Mouse (Mus musculus): ENCODE measurements around the gene Clec18a. TPM values are rescaled to one million over a fixed set of nuclear protein-coding genes. Genes with fewer than 3 reads are reported as not detected.

Gene Clec18a
- polyA plus RNA-seq, 1 experiment from 2014 or later: 76.6 TPM

DNA sequence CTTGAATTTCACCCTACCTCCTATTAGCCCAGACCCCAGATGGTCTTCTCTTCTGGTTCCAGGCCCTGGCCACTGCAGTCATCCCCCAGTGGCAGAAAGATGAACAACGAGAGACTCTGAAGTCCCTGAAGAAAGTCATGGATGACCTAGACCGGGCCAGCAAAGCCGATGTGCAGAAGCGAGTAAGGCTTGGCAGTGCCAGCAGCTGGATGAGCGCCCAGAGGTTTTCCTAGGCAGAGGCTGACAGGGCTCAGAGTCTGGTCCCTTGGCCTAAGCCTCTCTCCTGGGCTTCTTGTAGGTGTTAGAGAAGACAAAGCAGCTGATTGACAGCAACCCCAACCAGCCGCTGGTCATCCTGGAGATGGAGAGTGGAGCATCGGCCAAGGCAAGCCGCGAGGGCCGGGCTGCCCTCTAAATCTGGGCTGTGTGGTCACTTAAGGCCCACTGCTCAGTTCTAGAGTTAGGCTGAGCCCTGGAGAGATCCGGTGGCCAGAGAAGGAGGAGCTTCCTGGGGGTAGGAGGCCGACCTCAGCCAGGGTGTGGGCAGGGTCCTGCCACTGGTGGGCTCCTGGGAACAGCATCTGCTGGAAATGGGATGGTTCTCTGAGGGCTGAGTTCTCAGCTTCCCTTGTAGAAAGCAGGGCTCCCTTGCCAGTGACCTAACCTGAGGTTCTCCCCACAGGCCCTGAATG lies 38.3 kb downstream of the Clec18a start:
- H3K27ac ChIP-seq: no peak overlapping the region
- no peaks in the 10 kb centered on the region for H3K9me3 ChIP-seq (replicated peaks; ENCODE audit: low read length)
- no peak overlapping the region for H3K4me3 ChIP-seq (replicated peaks; ENCODE audit: low read depth, low read length)
- TF ChIP-seq CTCF (IDR thresholded peaks at IDR 0.05; ENCODE audit: low read depth): no peak; the same call in 1 of the 2 replicates
- peaks cover 3% of the 10 kb centered on the region; the same call in 1 of the 2 replicates for H3K4me1 ChIP-seq (replicated peaks; ENCODE audit: insufficient read depth, low read length)
- WGBS: 95% methylated on average over 12 of the region's 12 CpGs
- no peaks in the 10 kb centered on the region for H3K27me3 ChIP-seq (ENCODE audit: insufficient read depth, low read length)
- no peak for ATAC-seq (replicated peaks; ENCODE audit: low FRiP score, low read depth)
- no peak overlapping the region for H3K4me2 ChIP-seq (ENCODE audit: low read length)
- peaks cover 61% of the 10 kb centered on the region for H3K36me3 ChIP-seq (ENCODE audit: insufficient read depth, low read length)
- DNase-seq (ENCODE audit: low spot score): no peak
- no peak overlapping the region for H3K9ac ChIP-seq (ENCODE audit: low read depth, low read length)

DNA sequence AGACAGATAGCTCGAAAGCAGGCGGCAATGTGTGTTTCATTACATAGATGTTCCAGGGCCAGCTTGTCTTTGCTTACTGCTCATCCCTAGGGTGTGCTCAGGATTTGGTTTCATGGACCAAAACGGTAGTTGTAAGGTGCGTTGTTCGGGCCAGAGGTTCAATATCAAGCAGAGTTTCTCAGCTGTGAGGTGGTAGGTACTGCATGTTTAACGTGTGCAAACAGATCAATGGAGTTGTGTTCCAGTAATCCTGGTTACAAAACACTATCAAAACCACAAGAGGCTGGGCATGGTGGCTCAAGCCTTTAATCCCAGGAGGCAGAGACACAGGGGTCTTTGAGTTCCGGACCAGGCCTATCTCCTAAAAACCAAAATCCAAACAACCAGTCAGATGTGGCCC lies 43.1 kb downstream of the Clec18a start:
- ATAC-seq (replicated peaks; ENCODE audit: low FRiP score, low read depth): no peak
- DNase-seq (ENCODE audit: low spot score): no peak
- H3K4me2 ChIP-seq (ENCODE audit: low read length): no peak overlapping the region
- H3K4me3 ChIP-seq (replicated peaks; ENCODE audit: low read depth, low read length): no peak overlapping the region
- no peak for TF ChIP-seq CTCF (IDR thresholded peaks at IDR 0.05; ENCODE audit: low read depth)
- H3K27me3 ChIP-seq (ENCODE audit: insufficient read depth, low read length): no peaks in the 10 kb centered on the region
- WGBS: 96% methylated on average over 7 of the region's 7 CpGs
- H3K9ac ChIP-seq (ENCODE audit: low read depth, low read length): no peak overlapping the region
- H3K36me3 ChIP-seq (ENCODE audit: insufficient read depth, low read length): peaks cover 90% of the 10 kb centered on the region
- no peak overlapping the region for H3K27ac ChIP-seq
- no peaks in the 10 kb centered on the region for H3K4me1 ChIP-seq (replicated peaks; ENCODE audit: insufficient read depth, low read length)
- no peaks in the 10 kb centered on the region for H3K9me3 ChIP-seq (replicated peaks; ENCODE audit: low read length)

DNA sequence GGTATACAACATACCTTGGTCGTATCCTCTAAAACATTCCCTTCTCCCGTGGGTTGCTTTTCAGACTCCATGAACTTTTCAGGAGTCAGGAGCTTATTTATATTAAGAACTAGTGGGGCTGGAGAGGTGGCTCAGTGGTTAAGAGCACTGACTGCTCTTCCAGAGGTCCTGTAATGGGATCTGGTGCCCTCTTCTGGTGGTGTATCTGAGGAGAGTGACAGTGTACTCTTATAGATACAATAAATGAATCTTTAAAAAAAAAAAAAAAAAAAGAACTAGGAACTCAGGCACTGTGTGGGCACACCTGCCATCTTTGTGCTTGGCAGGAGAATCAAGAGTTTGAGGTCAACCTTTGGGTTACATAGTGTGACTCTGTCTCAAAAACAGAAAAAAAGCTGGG lies 43.5 kb downstream of the Clec18a start:
- no peaks in the 10 kb centered on the region for H3K9me3 ChIP-seq (replicated peaks; ENCODE audit: low read length)
- H3K4me2 ChIP-seq (ENCODE audit: low read length): no peak overlapping the region
- peaks cover 89% of the 10 kb centered on the region for H3K36me3 ChIP-seq (ENCODE audit: insufficient read depth, low read length)
- no peak overlapping the region for H3K9ac ChIP-seq (ENCODE audit: low read depth, low read length)
- no peaks in the 10 kb centered on the region for H3K27me3 ChIP-seq (ENCODE audit: insufficient read depth, low read length)
- TF ChIP-seq CTCF (IDR thresholded peaks at IDR 0.05; ENCODE audit: low read depth): no peak
- no peak overlapping the region for H3K4me3 ChIP-seq (replicated peaks; ENCODE audit: low read depth, low read length)
- no peaks in the 10 kb centered on the region for H3K4me1 ChIP-seq (replicated peaks; ENCODE audit: insufficient read depth, low read length)
- no peak for DNase-seq (ENCODE audit: low spot score)
- 90% methylated on average over 2 of the region's 2 CpGs for WGBS
- no peak for ATAC-seq (replicated peaks; ENCODE audit: low FRiP score, low read depth)
- H3K27ac ChIP-seq: no peak overlapping the region

DNA sequence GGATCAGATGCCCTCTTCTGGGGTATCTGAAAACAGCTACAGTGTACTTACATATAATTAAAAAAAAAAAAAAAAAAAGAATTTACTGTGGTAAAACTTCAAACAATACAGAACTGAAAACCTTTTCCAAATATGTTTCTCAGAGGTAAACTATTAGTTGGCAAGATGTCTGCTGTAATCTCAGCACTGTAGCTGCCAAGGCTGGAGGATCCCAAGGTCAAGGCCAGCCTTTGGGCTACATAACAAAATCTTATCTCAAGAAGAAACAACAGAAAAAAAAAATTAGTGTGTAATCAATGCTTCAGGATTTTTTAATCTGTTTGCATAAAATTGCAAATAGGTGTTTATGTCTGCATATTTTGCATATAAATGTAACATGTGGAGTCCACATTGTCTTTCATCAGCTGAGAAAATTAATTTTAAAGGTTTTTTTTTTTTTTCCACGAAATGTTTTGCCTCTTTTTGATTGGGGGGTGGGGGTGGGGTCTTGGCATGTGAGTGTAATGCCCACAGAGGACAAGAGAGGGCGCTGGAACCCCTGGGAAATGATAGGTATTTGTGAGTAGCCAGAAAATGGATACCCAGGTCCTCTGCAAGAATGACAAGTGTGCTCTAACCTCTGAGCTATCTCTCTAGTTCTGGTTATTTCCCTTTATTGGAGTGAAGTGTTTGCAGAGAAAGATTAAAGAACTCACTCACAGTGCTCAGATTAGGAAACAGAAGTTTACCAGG lies 48.1 kb downstream of the Clec18a start:
- no peak overlapping the region for H3K4me2 ChIP-seq (ENCODE audit: low read length)
- peaks cover 87% of the 10 kb centered on the region for H3K36me3 ChIP-seq (ENCODE audit: insufficient read depth, low read length)
- H3K27me3 ChIP-seq (ENCODE audit: insufficient read depth, low read length): no peaks in the 10 kb centered on the region
- no peak overlapping the region for H3K9ac ChIP-seq (ENCODE audit: low read depth, low read length)
- H3K27ac ChIP-seq: no peak overlapping the region
- H3K9me3 ChIP-seq (replicated peaks; ENCODE audit: low read length): no peaks in the 10 kb centered on the region
- 55% methylated on average over 2 of the region's 2 CpGs for WGBS
- no peak for ATAC-seq (replicated peaks; ENCODE audit: low FRiP score, low read depth)
- H3K4me3 ChIP-seq (replicated peaks; ENCODE audit: low read depth, low read length): no peak overlapping the region
- no peaks in the 10 kb centered on the region for H3K4me1 ChIP-seq (replicated peaks; ENCODE audit: insufficient read depth, low read length)
- no peak for DNase-seq (ENCODE audit: low spot score)
- TF ChIP-seq CTCF (IDR thresholded peaks at IDR 0.05; ENCODE audit: low read depth): peak; percentile 41

DNA sequence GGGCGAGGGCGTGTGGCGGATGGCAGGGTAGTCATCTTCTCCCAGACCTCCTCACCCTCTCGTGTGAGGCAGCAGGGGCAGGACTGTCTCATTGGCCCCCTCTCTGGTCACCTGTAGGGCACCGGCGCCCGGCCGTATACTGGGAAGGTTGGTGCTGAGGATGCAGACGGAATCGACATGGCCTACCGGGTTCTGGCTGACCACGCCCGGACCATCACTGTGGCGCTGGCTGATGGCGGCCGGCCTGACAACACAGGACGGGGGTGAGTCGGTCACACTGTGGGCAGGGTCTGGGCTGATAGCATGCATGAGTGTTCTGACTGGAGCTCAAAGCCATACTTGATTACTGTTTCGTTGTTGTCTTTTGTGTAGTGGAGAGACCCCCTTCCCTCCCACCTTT lies 49.7 kb downstream of the Clec18a start:
- Histone ChIP-seq H3K4me1 (replicated peaks; ENCODE audit: insufficient read depth, low read length) (no peaks in the 10 kb centered on the region), H3K4me3 (replicated peaks; ENCODE audit: low read depth, low read length) (no peak overlapping the region), H3K27ac (no peak overlapping the region), H3K9me3 (replicated peaks; ENCODE audit: low read length) (no peaks in the 10 kb centered on the region), H3K9ac (ENCODE audit: low read depth, low read length) (no peak overlapping the region), H3K4me2 (ENCODE audit: low read length) (no peak overlapping the region), H3K27me3 (ENCODE audit: insufficient read depth, low read length) (no peaks in the 10 kb centered on the region), H3K36me3 (ENCODE audit: insufficient read depth, low read length) (peaks cover 80% of the 10 kb centered on the region)
- TF ChIP-seq CTCF (IDR thresholded peaks at IDR 0.05; ENCODE audit: low read depth): no peak
- DNase-seq (ENCODE audit: low spot score) (no peak), ATAC-seq (replicated peaks; ENCODE audit: low FRiP score, low read depth) (no peak)
- WGBS: 90% methylated on average over 19 of the region's 19 CpGs

DNA sequence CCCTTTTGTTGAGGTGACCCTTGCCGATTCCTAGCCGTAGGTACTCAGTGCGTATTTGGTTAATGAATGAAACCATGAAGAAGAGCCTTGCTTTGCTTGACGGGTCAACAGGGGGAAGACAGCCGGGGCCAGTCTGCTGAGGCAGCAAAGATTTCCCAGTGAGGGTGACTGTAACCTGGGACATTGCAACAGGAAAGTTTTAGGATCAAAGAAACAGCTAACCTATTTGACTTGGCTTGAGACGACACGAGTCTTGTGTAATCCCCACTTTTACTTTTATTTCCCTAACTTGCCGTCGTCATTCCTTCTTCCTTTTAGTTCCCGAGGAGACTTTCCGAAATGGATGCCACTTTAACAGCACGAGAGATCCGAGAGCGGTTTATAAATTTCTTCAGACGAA lies 55.6 kb downstream of the Clec18a start:
- no peak for TF ChIP-seq CTCF (IDR thresholded peaks at IDR 0.05; ENCODE audit: low read depth)
- Histone ChIP-seq H3K36me3 (ENCODE audit: insufficient read depth, low read length) (peaks cover 32% of the 10 kb centered on the region), H3K27ac (no peak overlapping the region), H3K27me3 (ENCODE audit: insufficient read depth, low read length) (no peaks in the 10 kb centered on the region), H3K4me1 (replicated peaks; ENCODE audit: insufficient read depth, low read length) (no peaks in the 10 kb centered on the region; the same call in 1 of the 2 replicates), H3K9me3 (replicated peaks; ENCODE audit: low read length) (no peaks in the 10 kb centered on the region), H3K4me2 (ENCODE audit: low read length) (peak overlapping the region; percentile 2; the same call in 1 of the 2 replicates), H3K4me3 (replicated peaks; ENCODE audit: low read depth, low read length) (no peak overlapping the region), H3K9ac (ENCODE audit: low read depth, low read length) (no peak overlapping the region)
- no peak for ATAC-seq (replicated peaks; ENCODE audit: low FRiP score, low read depth)
- WGBS: 91% methylated on average over 15 of the region's 15 CpGs
- DNase-seq (ENCODE audit: low spot score): no peak
